Mouse (Mus musculus) liver, adult 2 months (tissue): ENCODE measurements around the gene Brpf1.

Source experiments
- CTCF ChIP-seq: fragments of 200-500 bp; IDR thresholded peaks from 2 replicates; pipeline ENCODE4 v1.5.1; 2011; ENCODE audit warnings: low read depth, low read length, control low read depth
- POLR2A ChIP-seq: fragments of 200-500 bp; IDR thresholded peaks from 2 replicates; pipeline ENCODE4 v1.6.1; 2011; ENCODE audit warnings: low read length, control low read depth; ENCODE audit not compliant: insufficient read depth; ENCODE audit errors: extremely low read depth

DNA sequence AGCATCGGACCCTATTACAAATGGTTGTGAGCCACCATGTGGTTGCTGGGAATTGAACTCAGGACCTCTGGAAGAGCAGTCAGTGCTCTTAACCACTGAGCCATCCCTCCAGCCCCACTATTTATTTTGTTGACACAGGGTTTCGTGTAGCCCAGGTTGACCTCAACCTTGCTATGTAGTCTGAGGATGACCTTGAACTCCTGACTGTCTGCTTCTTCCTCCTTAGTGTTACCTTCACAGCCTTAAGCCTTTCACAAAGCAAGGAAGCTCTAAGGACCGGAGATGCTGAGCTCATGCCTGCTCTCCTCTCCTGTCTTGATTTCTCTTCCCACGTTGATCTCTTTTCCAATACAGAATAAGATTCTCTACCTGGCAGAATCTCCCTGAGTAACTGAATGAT is 40.0 kb downstream of the Brpf1 start:
- TF ChIP-seq CTCF: no peak
- TF ChIP-seq POLR2A: no peak
